Mouse (Mus musculus) erythroblast, embryonic 14.5 days (primary cell): ENCODE results near the gene Dop1b. TPM values are rescaled to one million over a fixed set of nuclear protein-coding genes. Genes with fewer than 3 reads are reported as not detected.

Experiments used
- H3K27me3 ChIP-seq: 2 replicates; pipeline ENCODE4 v1.6.1; 2012; ENCODE audit warnings: inconsistent platforms; ENCODE audit not compliant: control insufficient read depth
- H3K36me3 ChIP-seq: 2 replicates; pipeline ENCODE4 v1.6.1; 2012; ENCODE audit warnings: mild to moderate bottlenecking, inconsistent platforms; ENCODE audit not compliant: control insufficient read depth
- H3K4me1 ChIP-seq: 2 replicates; pipeline ENCODE4 v1.6.1; 2012; ENCODE audit warnings: inconsistent platforms; ENCODE audit not compliant: control insufficient read depth
- H3K4me3 ChIP-seq: replicated peaks from 2 replicates; pipeline ENCODE3; 2012; ENCODE audit warnings: moderate library complexity, mild to moderate bottlenecking, inconsistent platforms
- H3K9me3 ChIP-seq: 2 replicates; pipeline ENCODE4 v1.6.1; 2012; ENCODE audit warnings: low read length, inconsistent platforms, mixed read lengths; ENCODE audit not compliant: control insufficient read depth
- GATA1 ChIP-seq: IDR thresholded peaks from 2 replicates; pipeline ENCODE4 v1.6.1; 2012; ENCODE audit warnings: low read length, inconsistent platforms, mixed read lengths
- TAL1 ChIP-seq: IDR thresholded peaks from 3 replicates; pipeline ENCODE4 v1.6.1; 2012; ENCODE audit warnings: low read length, inconsistent platforms, mixed read lengths
- polyA plus RNA-seq: library from polyadenylated mRNA; stranded (reverse); fragments of >175 nt; gene quantifications from 2 replicates; pipeline ENCODE4 v1.2.3, GENCODE M21; 2012

Gene Dop1b
- polyA plus RNA-seq, 1 experiment = 2.8 TPM

GRCm38 (mm10) chr16:93797021-93797840, 85.5 kb downstream of the Dop1b start:
- TF ChIP-seq GATA1 (no peak), TAL1 (no peak)
- Histone ChIP-seq H3K9me3 (no peaks in the 10 kb centered on the region), H3K4me3 (no peak overlapping the region), H3K4me1 (peaks cover 3% of the 10 kb centered on the region; the same call in 1 of the 2 replicates), H3K27me3 (no peaks in the 10 kb centered on the region), H3K36me3 (peaks cover 39% of the 10 kb centered on the region)

GRCm38 (mm10) chr16:93797841-93798492, 86.3 kb downstream of the Dop1b start:
- no peak for TF ChIP-seq TAL1
- TF ChIP-seq GATA1 = no peak
- Histone ChIP-seq H3K4me3 (no peak overlapping the region), H3K9me3 (no peaks in the 10 kb centered on the region), H3K27me3 (no peaks in the 10 kb centered on the region), H3K4me1 (peaks cover 3% of the 10 kb centered on the region; the same call in 1 of the 2 replicates), H3K36me3 (peaks cover 36% of the 10 kb centered on the region)

GRCm38 (mm10) chr16:93798623-93799022, 86.9 kb downstream of the Dop1b start:
- H3K4me1 ChIP-seq = peaks cover 4% of the 10 kb centered on the region
- H3K9me3 ChIP-seq = no peaks in the 10 kb centered on the region
- H3K27me3 ChIP-seq = no peaks in the 10 kb centered on the region
- H3K4me3 ChIP-seq = no peak overlapping the region
- peaks cover 39% of the 10 kb centered on the region for H3K36me3 ChIP-seq
- TF ChIP-seq GATA1 (peak; percentile 15; the same call in 1 of the 2 replicates), TAL1 (no peak)

DNA sequence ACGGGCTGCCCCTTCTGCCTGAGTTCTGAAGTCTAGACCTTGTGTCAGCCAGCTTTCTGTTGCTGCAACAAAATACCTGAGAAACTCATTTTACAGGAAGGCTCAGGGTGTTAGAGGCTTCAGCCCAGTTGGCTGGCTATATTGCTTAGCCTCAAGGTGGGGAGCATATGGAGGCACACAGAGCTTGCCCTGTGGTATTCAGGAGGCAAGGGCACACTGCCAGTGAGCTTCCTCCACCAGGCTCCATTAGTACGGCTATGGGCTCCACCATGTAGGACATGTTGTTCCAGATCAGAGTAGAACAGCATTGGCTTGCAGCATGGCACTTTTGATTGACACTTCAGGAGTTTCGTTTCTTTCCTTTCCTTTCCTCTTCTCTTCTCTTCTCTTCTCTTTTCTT, 87.4 kb downstream of the Dop1b start:
- no peaks in the 10 kb centered on the region for H3K9me3 ChIP-seq
- H3K27me3 ChIP-seq = no peaks in the 10 kb centered on the region
- no peak overlapping the region for H3K4me3 ChIP-seq
- TF ChIP-seq GATA1 (no peak), TAL1 (no peak)
- H3K36me3 ChIP-seq = peaks cover 38% of the 10 kb centered on the region
- peaks cover 5% of the 10 kb centered on the region for H3K4me1 ChIP-seq

DNA sequence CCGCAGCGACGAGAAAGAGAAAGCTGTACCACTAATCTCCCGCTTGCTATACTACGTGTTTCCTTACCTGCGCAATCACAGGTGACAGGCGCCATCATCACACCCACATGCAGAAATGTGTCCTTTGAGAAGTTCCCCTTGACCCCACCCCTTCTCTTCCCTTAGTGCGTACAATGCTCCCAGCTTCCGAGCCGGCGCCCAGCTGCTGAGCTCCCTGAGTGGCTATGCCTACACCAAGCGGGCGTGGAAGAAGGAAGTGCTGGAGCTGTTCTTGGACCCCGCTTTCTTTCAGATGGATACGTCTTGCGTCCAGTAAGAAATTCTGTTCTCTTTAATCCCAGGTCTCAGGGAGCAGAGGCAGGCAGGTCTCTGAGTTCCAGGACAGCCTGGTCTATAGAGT, 88.2 kb downstream of the Dop1b start:
- Histone ChIP-seq H3K4me3 (no peak overlapping the region), H3K36me3 (peaks cover 40% of the 10 kb centered on the region), H3K9me3 (no peaks in the 10 kb centered on the region), H3K27me3 (no peaks in the 10 kb centered on the region), H3K4me1 (peaks cover 7% of the 10 kb centered on the region)
- no peak for TF ChIP-seq TAL1
- TF ChIP-seq GATA1 = no peak

DNA sequence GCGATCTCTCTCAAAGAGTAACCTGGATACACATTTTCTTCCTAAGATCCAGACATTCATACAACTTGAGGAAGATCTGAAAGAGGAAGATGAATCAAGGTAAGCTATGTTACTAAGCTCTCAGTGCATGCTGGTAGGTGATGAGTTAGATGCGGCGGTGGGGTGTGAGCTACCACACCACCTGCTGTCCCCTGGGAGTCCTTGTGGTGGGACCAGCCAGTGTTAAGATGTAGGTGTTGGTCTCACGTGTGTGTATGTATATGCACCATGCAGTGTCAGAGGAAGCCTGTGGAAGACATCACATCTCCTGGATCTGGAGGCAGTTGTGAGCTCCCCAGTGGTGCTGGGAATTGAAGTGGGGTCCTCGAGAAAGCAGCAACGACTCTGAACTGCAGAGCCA, 95.5 kb downstream of the Dop1b start:
- Histone ChIP-seq H3K27me3 (no peaks in the 10 kb centered on the region), H3K36me3 (peaks cover 74% of the 10 kb centered on the region), H3K4me1 (peaks cover 4% of the 10 kb centered on the region), H3K4me3 (no peak overlapping the region), H3K9me3 (peaks cover 13% of the 10 kb centered on the region)
- no peak for TF ChIP-seq TAL1
- TF ChIP-seq GATA1 = no peak

- Histone ChIP-seq H3K9me3 (peaks cover 17% of the 10 kb centered on the region), H3K27me3 (no peaks in the 10 kb centered on the region), H3K4me1 (peaks cover 4% of the 10 kb centered on the region), H3K36me3 (peaks cover 79% of the 10 kb centered on the region), H3K4me3 (no peak overlapping the region)
- TF ChIP-seq GATA1 (no peak), TAL1 (no peak)
These were observed 96.4 kb downstream of the Dop1b start for GRCm38 (mm10) chr16:93807961-93808554.

- TF ChIP-seq TAL1 (no peak), GATA1 (no peak)
- peaks cover 15% of the 10 kb centered on the region for H3K9me3 ChIP-seq
- H3K4me3 ChIP-seq = peak overlapping the region; percentile 65
- H3K4me1 ChIP-seq = peaks cover 53% of the 10 kb centered on the region
- peaks cover 18% of the 10 kb centered on the region for H3K36me3 ChIP-seq
- H3K27me3 ChIP-seq = no peaks in the 10 kb centered on the region
These were observed 104.4 kb downstream of the Dop1b start for GRCm38 (mm10) chr16:93815856-93816736.

DNA sequence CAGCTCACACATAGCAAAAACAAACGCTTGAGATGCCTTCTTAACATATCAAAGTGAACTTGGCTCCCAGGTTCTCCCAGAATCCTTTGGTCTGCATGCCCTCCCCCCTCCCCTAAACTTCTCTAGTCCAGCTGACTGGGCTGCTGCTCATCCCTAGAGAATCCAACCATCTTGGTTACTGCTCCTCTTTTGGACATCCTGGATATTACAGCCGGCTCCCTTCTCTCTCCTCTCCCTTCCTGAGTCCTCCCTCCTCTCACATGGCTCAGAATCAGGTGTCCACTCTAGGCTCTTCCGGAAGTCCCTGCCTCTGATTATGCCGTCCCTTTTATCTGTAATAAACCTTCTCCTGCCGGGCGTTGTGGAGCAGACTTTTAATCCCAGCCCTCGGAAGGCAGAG, 105.2 kb downstream of the Dop1b start:
- H3K4me1 ChIP-seq = peaks cover 53% of the 10 kb centered on the region
- peaks cover 9% of the 10 kb centered on the region for H3K9me3 ChIP-seq
- peaks cover 11% of the 10 kb centered on the region for H3K36me3 ChIP-seq
- peak overlapping the region; percentile 65 for H3K4me3 ChIP-seq
- no peak for TF ChIP-seq TAL1
- no peaks in the 10 kb centered on the region for H3K27me3 ChIP-seq
